Mouse (Mus musculus): ENCODE results near the gene Atp8b2.

DNA sequence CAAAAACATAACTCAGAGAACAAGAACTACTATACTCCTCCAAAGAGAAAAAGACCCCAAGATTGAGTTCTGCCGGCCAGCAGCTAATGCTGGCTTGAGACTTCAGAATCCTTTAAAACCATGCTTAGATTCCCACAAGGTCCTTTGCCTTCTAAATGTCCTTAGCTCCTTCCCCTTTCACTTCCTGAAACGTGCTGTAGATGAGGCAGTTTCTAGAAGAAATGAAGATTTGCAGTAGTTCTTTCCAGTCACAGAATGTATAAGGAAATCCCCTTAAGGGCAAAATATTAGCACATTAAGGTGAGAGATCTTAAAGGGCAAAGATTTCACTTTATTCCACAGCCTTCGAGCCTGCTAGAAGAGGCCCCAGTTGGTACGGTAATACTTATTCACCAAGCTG lies 36.5 kb upstream of the Atp8b2 start:
- no peak for TF ChIP-seq POLR2A (IDR thresholded peaks at IDR 0.05; ENCODE audit: borderline replicate concordance, low read depth, low read length)
- no peak for TF ChIP-seq CTCF (IDR thresholded peaks at IDR 0.05; ENCODE audit: low read depth, low read length)

Data from bone marrow macrophage, adult 2 months (primary cell).